Mouse (Mus musculus): ENCODE measurements around the gene Pou2f3. TPM values are rescaled to one million over a fixed set of nuclear protein-coding genes. Genes with fewer than 3 reads are reported as not detected.
A peak's percentile ranks its signal among the peaks of the same experiment; 100 is the strongest.

Pou2f3 gene
- polyA plus RNA-seq, 1 experiment from 2014 or later: not detected

GRCm38 (mm10) chr9:43235336-43235735 lies 25.2 kb upstream of the Pou2f3 start:
- DNase-seq (ENCODE audit: low spot score): no peak

DNA sequence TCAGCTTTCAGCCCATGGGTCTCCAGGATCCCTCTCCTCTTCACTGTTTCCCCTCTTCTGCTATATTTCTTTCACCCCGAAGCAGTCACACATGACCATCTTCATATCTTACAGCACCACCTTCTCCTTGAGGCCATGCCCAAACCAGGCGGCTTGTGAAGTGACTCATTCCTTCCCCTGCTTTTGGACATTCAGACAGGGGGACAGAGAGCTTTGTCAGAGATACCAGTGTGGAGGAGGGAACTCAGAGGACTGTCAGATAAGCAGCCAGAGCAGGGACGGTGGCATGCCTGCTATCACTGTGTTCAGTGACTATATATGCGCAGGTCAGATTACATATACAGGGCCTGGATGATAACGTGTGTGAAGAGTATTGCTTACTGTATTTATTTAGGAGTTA lies 24.3 kb upstream of the Pou2f3 start:
- H3K4me2 ChIP-seq (replicated peaks; ENCODE audit: low read depth, low read length): no peak overlapping the region
- no peak overlapping the region for H3K4me3 ChIP-seq (ENCODE audit: low read depth, low read length)
- ATAC-seq (ENCODE audit: low FRiP score) (no peak), DNase-seq (ENCODE audit: low spot score) (no peak)
- H3K36me3 ChIP-seq (ENCODE audit: control insufficient read depth, insufficient read depth, low read length): no peaks in the 10 kb centered on the region
- peaks cover 2% of the 10 kb centered on the region; the same call in 1 of the 2 replicates for H3K4me1 ChIP-seq (replicated peaks; ENCODE audit: control insufficient read depth, insufficient read depth, low read length)
- H3K27me3 ChIP-seq (ENCODE audit: control insufficient read depth, insufficient read depth, low read length): peaks cover 23% of the 10 kb centered on the region
- WGBS: 79% methylated on average over 5 of the region's 5 CpGs
- H3K9ac ChIP-seq (ENCODE audit: low read depth, low read length): no peak overlapping the region
- H3K27ac ChIP-seq (ENCODE audit: low read depth, low read length): no peak overlapping the region
- no peaks in the 10 kb centered on the region for H3K9me3 ChIP-seq (ENCODE audit: control insufficient read depth, low read length)

More at GRCm38 (mm10) chr9:43235336-43235735, 25.2 kb upstream of the Pou2f3 start:
- Histone ChIP-seq H3K4me1 (replicated peaks; ENCODE audit: control insufficient read depth, insufficient read depth, low read length) (peaks cover 2% of the 10 kb centered on the region; the same call in 1 of the 2 replicates), H3K27me3 (ENCODE audit: control insufficient read depth, insufficient read depth, low read length) (peaks cover 28% of the 10 kb centered on the region), H3K36me3 (ENCODE audit: control insufficient read depth, insufficient read depth, low read length) (no peaks in the 10 kb centered on the region), H3K27ac (ENCODE audit: low read depth, low read length) (no peak overlapping the region), H3K9ac (ENCODE audit: low read depth, low read length) (no peak overlapping the region), H3K4me2 (replicated peaks; ENCODE audit: low read depth, low read length) (no peak overlapping the region), H3K4me3 (ENCODE audit: low read depth, low read length) (no peak overlapping the region), H3K9me3 (ENCODE audit: control insufficient read depth, low read length) (no peaks in the 10 kb centered on the region)
- WGBS: 82% methylated on average over 6 of the region's 6 CpGs
- no peak for ATAC-seq (ENCODE audit: low FRiP score)

GRCm38 (mm10) chr9:43233515-43233914 lies 23.3 kb upstream of the Pou2f3 start:
- no peak overlapping the region for H3K4me3 ChIP-seq (ENCODE audit: low read depth, low read length)
- H3K27me3 ChIP-seq (ENCODE audit: control insufficient read depth, insufficient read depth, low read length): peaks cover 14% of the 10 kb centered on the region
- no peak overlapping the region for H3K9ac ChIP-seq (ENCODE audit: low read depth, low read length)
- WGBS: 96% methylated on average over 1 of the region's 1 CpGs
- H3K36me3 ChIP-seq (ENCODE audit: control insufficient read depth, insufficient read depth, low read length): no peaks in the 10 kb centered on the region
- no peak overlapping the region for H3K4me2 ChIP-seq (replicated peaks; ENCODE audit: low read depth, low read length)
- no peak overlapping the region for H3K27ac ChIP-seq (ENCODE audit: low read depth, low read length)
- no peaks in the 10 kb centered on the region for H3K9me3 ChIP-seq (ENCODE audit: control insufficient read depth, low read length)
- H3K4me1 ChIP-seq (replicated peaks; ENCODE audit: control insufficient read depth, insufficient read depth, low read length): 0 out of 2 replicates have a peak, but pooled peaks cover 2% of the 10 kb centered on the region
- DNase-seq (ENCODE audit: low spot score) (no peak), ATAC-seq (ENCODE audit: low FRiP score) (no peak)

- WGBS: 78% methylated on average over 5 of the region's 5 CpGs
- Histone ChIP-seq H3K27ac (ENCODE audit: low read depth, low read length) (no peak overlapping the region), H3K4me1 (replicated peaks; ENCODE audit: control insufficient read depth, insufficient read depth, low read length) (0 out of 2 replicates have a peak, but pooled peaks cover 2% of the 10 kb centered on the region), H3K27me3 (ENCODE audit: control insufficient read depth, insufficient read depth, low read length) (peaks cover 10% of the 10 kb centered on the region), H3K36me3 (ENCODE audit: control insufficient read depth, insufficient read depth, low read length) (no peaks in the 10 kb centered on the region), H3K9ac (ENCODE audit: low read depth, low read length) (no peak overlapping the region), H3K4me3 (ENCODE audit: low read depth, low read length) (no peak overlapping the region), H3K4me2 (replicated peaks; ENCODE audit: low read depth, low read length) (no peak overlapping the region), H3K9me3 (ENCODE audit: control insufficient read depth, low read length) (no peaks in the 10 kb centered on the region)
- DNase-seq (ENCODE audit: low spot score): no peak
- ATAC-seq (ENCODE audit: low FRiP score): no peak
These were observed 22.9 kb upstream of the Pou2f3 start for GRCm38 (mm10) chr9:43233044-43233443.

DNA sequence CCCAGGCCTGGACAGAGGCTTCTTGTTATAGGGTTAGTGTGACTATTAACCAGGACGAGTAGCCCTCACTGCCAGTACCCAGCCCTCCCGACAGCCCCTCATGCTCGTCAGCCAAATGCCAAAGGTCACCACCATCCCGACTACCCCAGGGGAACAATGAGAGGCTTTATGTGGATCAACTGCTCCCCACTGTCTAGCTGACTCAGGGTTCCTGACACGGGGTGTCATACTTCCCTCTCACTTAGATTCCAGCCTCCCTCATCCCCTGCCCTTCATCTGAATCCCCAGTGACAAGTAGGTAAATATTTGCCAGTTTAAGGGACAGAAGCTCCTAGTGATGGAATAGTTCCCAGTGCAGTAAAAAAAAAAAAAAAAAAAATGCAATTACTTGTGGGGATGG lies 22.1 kb upstream of the Pou2f3 start:
- ATAC-seq (ENCODE audit: low FRiP score) (no peak), DNase-seq (ENCODE audit: low spot score) (no peak)
- 12% methylated on average over 5 of the region's 5 CpGs for WGBS
- H3K36me3 ChIP-seq (ENCODE audit: control insufficient read depth, insufficient read depth, low read length): no peaks in the 10 kb centered on the region
- no peaks in the 10 kb centered on the region for H3K9me3 ChIP-seq (ENCODE audit: control insufficient read depth, low read length)
- peak overlapping the region; percentile 17; the same call in 1 of the 2 replicates for H3K27ac ChIP-seq (ENCODE audit: low read depth, low read length)
- H3K4me3 ChIP-seq (ENCODE audit: low read depth, low read length): no peak overlapping the region
- no peak overlapping the region for H3K9ac ChIP-seq (ENCODE audit: low read depth, low read length)
- H3K27me3 ChIP-seq (ENCODE audit: control insufficient read depth, insufficient read depth, low read length): peaks cover 2% of the 10 kb centered on the region; the same call in 1 of the 2 replicates
- 0 out of 2 replicates have a peak, but pooled peaks cover 2% of the 10 kb centered on the region for H3K4me1 ChIP-seq (replicated peaks; ENCODE audit: control insufficient read depth, insufficient read depth, low read length)
- no peak overlapping the region for H3K4me2 ChIP-seq (replicated peaks; ENCODE audit: low read depth, low read length)

DNA sequence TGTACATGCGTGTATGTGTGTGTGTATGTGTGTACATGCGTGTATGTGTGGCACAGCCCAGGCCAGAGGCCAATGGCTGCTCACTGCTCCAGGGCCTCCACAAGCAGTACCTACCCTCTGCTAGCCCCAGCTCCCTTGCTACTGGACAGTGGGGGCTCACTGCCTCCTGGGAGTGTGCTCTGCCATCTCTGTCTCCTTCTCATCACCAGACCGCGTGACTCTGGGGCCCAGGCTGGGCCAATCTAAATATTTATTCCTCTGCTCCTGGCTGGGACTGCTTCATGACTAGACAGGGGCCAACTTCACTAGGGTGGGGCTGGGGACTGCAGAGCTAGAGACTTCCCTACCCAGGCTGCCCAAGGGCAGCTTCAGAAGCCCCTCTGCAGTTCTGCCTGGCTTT lies 21.6 kb upstream of the Pou2f3 start:
- no peak overlapping the region for H3K4me3 ChIP-seq (ENCODE audit: low read depth, low read length)
- H3K36me3 ChIP-seq (ENCODE audit: control insufficient read depth, insufficient read depth, low read length): no peaks in the 10 kb centered on the region
- DNase-seq (ENCODE audit: low spot score) (no peak), ATAC-seq (ENCODE audit: low FRiP score) (no peak)
- H3K4me2 ChIP-seq (replicated peaks; ENCODE audit: low read depth, low read length): no peak overlapping the region
- H3K4me1 ChIP-seq (replicated peaks; ENCODE audit: control insufficient read depth, insufficient read depth, low read length): 0 out of 2 replicates have a peak, but pooled peaks cover under 1% of the 10 kb centered on the region
- H3K27me3 ChIP-seq (ENCODE audit: control insufficient read depth, insufficient read depth, low read length): 0 out of 2 replicates have a peak, but pooled peaks cover 2% of the 10 kb centered on the region
- H3K27ac ChIP-seq (ENCODE audit: low read depth, low read length): peak overlapping the region; percentile 17; the same call in 1 of the 2 replicates
- H3K9ac ChIP-seq (ENCODE audit: low read depth, low read length): no peak overlapping the region
- H3K9me3 ChIP-seq (ENCODE audit: control insufficient read depth, low read length): no peaks in the 10 kb centered on the region
- WGBS: 59% methylated on average over 4 of the region's 4 CpGs

GRCm38 (mm10) chr9:43230886-43231285 lies 20.7 kb upstream of the Pou2f3 start:
- Histone ChIP-seq H3K4me1 (replicated peaks; ENCODE audit: control insufficient read depth, insufficient read depth, low read length) (no peaks in the 10 kb centered on the region), H3K4me3 (ENCODE audit: low read depth, low read length) (no peak overlapping the region), H3K4me2 (replicated peaks; ENCODE audit: low read depth, low read length) (no peak overlapping the region), H3K9me3 (ENCODE audit: control insufficient read depth, low read length) (no peaks in the 10 kb centered on the region), H3K9ac (ENCODE audit: low read depth, low read length) (no peak overlapping the region), H3K27me3 (ENCODE audit: control insufficient read depth, insufficient read depth, low read length) (0 out of 2 replicates have a peak, but pooled peaks cover under 1% of the 10 kb centered on the region), H3K36me3 (ENCODE audit: control insufficient read depth, insufficient read depth, low read length) (no peaks in the 10 kb centered on the region), H3K27ac (ENCODE audit: low read depth, low read length) (no peak overlapping the region)
- ATAC-seq (ENCODE audit: low FRiP score): no peak
- 67% methylated on average over 4 of the region's 4 CpGs for WGBS
- no peak for DNase-seq (ENCODE audit: low spot score)

DNA sequence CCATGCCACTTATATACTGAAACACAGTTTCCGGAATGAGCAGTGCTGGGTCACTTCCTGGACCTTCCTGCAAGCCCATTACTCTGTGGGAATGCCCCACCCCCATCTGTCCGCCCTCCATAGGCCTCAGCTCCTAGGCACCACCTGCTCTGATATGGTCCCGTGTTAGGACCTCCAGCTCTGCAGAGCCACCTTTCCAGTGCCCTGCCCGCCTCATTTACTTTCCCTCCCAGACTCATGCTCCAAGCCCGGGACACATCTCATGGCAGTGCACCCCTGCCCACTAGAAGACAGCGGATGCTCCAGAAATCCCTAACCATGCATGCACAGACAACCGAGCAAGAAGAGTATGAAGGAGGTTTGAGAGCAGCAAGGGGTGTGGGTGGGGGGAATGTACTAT lies 19.8 kb upstream of the Pou2f3 start:
- no peaks in the 10 kb centered on the region for H3K27me3 ChIP-seq (ENCODE audit: control insufficient read depth, insufficient read depth, low read length)
- H3K36me3 ChIP-seq (ENCODE audit: control insufficient read depth, insufficient read depth, low read length): no peaks in the 10 kb centered on the region
- ATAC-seq (ENCODE audit: low FRiP score) (no peak), DNase-seq (ENCODE audit: low spot score) (no peak)
- no peaks in the 10 kb centered on the region for H3K9me3 ChIP-seq (ENCODE audit: control insufficient read depth, low read length)
- H3K27ac ChIP-seq (ENCODE audit: low read depth, low read length): no peak overlapping the region
- whole genome bisulfite sequencing: 90% methylated on average over 7 of the region's 7 CpGs
- H3K4me3 ChIP-seq (ENCODE audit: low read depth, low read length): no peak overlapping the region
- H3K4me2 ChIP-seq (replicated peaks; ENCODE audit: low read depth, low read length): no peak overlapping the region
- no peaks in the 10 kb centered on the region for H3K4me1 ChIP-seq (replicated peaks; ENCODE audit: control insufficient read depth, insufficient read depth, low read length)
- H3K9ac ChIP-seq (ENCODE audit: low read depth, low read length): no peak overlapping the region

DNA sequence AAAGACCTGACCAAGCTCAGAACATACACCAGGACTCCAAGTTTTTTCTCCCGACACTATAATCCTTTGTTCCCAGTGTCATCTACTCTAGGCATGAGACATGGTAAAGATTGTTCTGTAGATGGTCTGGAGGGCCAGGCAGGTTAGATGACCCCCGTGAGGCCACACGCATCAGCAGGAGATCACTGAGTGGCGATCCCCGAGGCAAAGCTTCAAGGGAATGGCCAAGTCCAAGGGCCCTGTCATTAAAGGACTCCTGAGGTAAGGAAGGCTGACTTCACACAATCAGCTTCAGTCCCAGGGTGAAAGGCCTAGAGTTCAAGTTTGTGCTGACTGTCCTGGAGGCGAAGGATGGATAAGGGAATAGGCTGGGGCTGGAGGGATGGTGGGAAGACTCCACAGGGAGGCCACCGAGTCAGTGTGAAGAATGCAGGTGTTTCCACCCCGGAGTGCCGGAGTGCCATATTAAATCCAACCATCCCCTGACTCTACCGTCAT lies 19.3 kb upstream of the Pou2f3 start:
- 91% methylated on average over 10 of the region's 10 CpGs for WGBS
- Histone ChIP-seq H3K36me3 (ENCODE audit: control insufficient read depth, insufficient read depth, low read length) (no peaks in the 10 kb centered on the region), H3K4me2 (replicated peaks; ENCODE audit: low read depth, low read length) (no peak overlapping the region), H3K9me3 (ENCODE audit: control insufficient read depth, low read length) (no peaks in the 10 kb centered on the region), H3K9ac (ENCODE audit: low read depth, low read length) (no peak overlapping the region), H3K27me3 (ENCODE audit: control insufficient read depth, insufficient read depth, low read length) (no peaks in the 10 kb centered on the region), H3K4me3 (ENCODE audit: low read depth, low read length) (no peak overlapping the region), H3K27ac (ENCODE audit: low read depth, low read length) (no peak overlapping the region), H3K4me1 (replicated peaks; ENCODE audit: control insufficient read depth, insufficient read depth, low read length) (no peaks in the 10 kb centered on the region)
- ATAC-seq (ENCODE audit: low FRiP score) (no peak), DNase-seq (ENCODE audit: low spot score) (no peak)
